Mouse (Mus musculus) liver, adult 2 months (tissue): ENCODE measurements around the gene Atp6v0d1.

ENCODE experiments used
- CTCF ChIP-seq: fragments of 200-500 bp; IDR thresholded peaks from 2 replicates; pipeline ENCODE4 v1.5.1; 2011; ENCODE audit warnings: low read depth, low read length, control low read depth
- POLR2A ChIP-seq: fragments of 200-500 bp; IDR thresholded peaks from 2 replicates; pipeline ENCODE4 v1.6.1; 2011; ENCODE audit warnings: low read length, control low read depth; ENCODE audit not compliant: insufficient read depth; ENCODE audit errors: extremely low read depth

- TF ChIP-seq CTCF: no peak
- TF ChIP-seq POLR2A: no peak
Measured at GRCm38 (mm10) chr8:105527110-105527509, 38.7 kb downstream of the Atp6v0d1 start.
